Mouse (Mus musculus) hindbrain, embryonic 14.5 days (tissue): Measurements from ENCODE around the gene Htr5b. TPM values are rescaled to one million over a fixed set of nuclear protein-coding genes. Genes with fewer than 3 reads are reported as not detected.

ENCODE experiments used
- ATAC-seq: fragments of 200-750 bp; cut with Nextera tagmentation; 2 replicates; pipeline ENCODE4 v1.8.0; 2017; ENCODE audit warnings: moderate number of reproducible peaks, mild to moderate bottlenecking, moderate TSS enrichment, moderate library complexity; ENCODE audit not compliant: low FRiP score
- DNase-seq: peaks from one replicate; pipeline ENCODE4 v3.0.0-alpha.2; 2015; ENCODE audit warnings: low spot score
- H3K27ac ChIP-seq: fragments of 300-500 bp; sonication (generic); 2 replicates; pipeline ENCODE4 v1.5.1; 2014; ENCODE audit warnings: mild to moderate bottlenecking, moderate library complexity
- H3K27me3 ChIP-seq: fragments of 300-500 bp; sonication (generic); 2 replicates; pipeline ENCODE4 v1.6.1; 2014; ENCODE audit warnings: mild to moderate bottlenecking, low read length, mixed read lengths; ENCODE audit not compliant: control insufficient read depth, insufficient read depth
- H3K36me3 ChIP-seq: fragments of 300-500 bp; sonication (generic); replicated peaks from 2 replicates; pipeline ENCODE4 v1.6.1; 2014; ENCODE audit not compliant: control insufficient read depth, insufficient read depth
- H3K4me1 ChIP-seq: fragments of 300-500 bp; sonication (generic); replicated peaks from 2 replicates; pipeline ENCODE4 v1.6.1; 2014; ENCODE audit warnings: antibody characterized with exemption, low read length, mixed read lengths; ENCODE audit not compliant: control insufficient read depth, insufficient read depth
- H3K4me2 ChIP-seq: fragments of 300-500 bp; sonication (generic); replicated peaks from 2 replicates; pipeline ENCODE4 v1.6.1; 2014; ENCODE audit warnings: mild to moderate bottlenecking, moderate library complexity
- H3K4me3 ChIP-seq: fragments of 300-500 bp; sonication (generic); replicated peaks from 2 replicates; pipeline ENCODE4 v1.5.1; 2014; ENCODE audit warnings: mild to moderate bottlenecking, low read length
- H3K9ac ChIP-seq: fragments of 300-500 bp; sonication (generic); 2 replicates; pipeline ENCODE4 v1.6.1; 2014
- H3K9me3 ChIP-seq: fragments of 300-500 bp; sonication (generic); 2 replicates; pipeline ENCODE4 v1.6.1; 2016; ENCODE audit warnings: low read length; ENCODE audit not compliant: control insufficient read depth
- whole genome bisulfite sequencing: fragments of 180-500 bp; shearing (Covaris S2); extraction: QIAGEN DNeasy Blood & Tissue Kit; methylation state at CpG from one replicate; pipeline ENCODE4 v1.1.7; 2014; 5-methylcytosine and 5-hydroxymethylcytosine counted together
- polyA plus RNA-seq: library from polyadenylated mRNA; unstranded; fragments of >200 nt; fragmentation: Nextera tagmentation; extraction: Ambion mirVana; gene quantifications from 2 replicates; pipeline ENCODE4 v1.2.1, GENCODE M21; 2014

Htr5b gene
- polyA plus RNA-seq, 1 experiment from 2014 or later: 1.2 TPM

- ATAC-seq: no peak
Measured at GRCm38 (mm10) chr1:121510420-121511140, 17.7 kb downstream of the Htr5b start.

DNA sequence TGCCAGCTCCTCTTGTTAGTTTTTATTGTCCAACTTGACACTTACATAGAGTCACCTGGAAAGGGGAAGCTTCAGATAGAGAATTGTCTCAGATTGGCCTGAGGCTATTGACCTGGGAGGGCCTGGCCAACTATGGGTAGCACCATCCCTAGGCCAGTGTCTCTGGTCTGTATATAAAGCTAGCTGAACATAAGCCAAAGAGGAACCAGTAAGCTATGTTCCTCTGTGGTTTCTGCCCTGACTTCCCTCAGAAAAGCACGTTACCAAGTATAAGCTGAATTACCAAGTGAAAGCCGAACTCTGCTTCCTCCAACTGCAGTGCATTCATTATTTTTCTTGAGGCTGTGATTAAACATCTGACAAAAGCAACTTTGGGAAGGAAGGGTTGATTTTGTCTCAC is 19.5 kb downstream of the Htr5b start:
- no peak for DNase-seq
- H3K9me3 ChIP-seq: no peaks in the 10 kb centered on the region
- no peaks in the 10 kb centered on the region; the same call in 1 of the 2 replicates for H3K36me3 ChIP-seq
- H3K9ac ChIP-seq: no peak overlapping the region
- H3K4me3 ChIP-seq: no peak overlapping the region
- 83% methylated on average over 2 of the region's 2 CpGs for WGBS
- no peak overlapping the region for H3K4me2 ChIP-seq
- no peak overlapping the region for H3K27ac ChIP-seq
- H3K27me3 ChIP-seq: no peaks in the 10 kb centered on the region
- ATAC-seq: no peak
- H3K4me1 ChIP-seq: no peaks in the 10 kb centered on the region

More at GRCm38 (mm10) chr1:121510420-121511140, 17.7 kb downstream of the Htr5b start:
- no peak overlapping the region for H3K4me2 ChIP-seq
- no peaks in the 10 kb centered on the region for H3K4me1 ChIP-seq
- H3K27me3 ChIP-seq: no peaks in the 10 kb centered on the region
- 82% methylated on average over 19 of the region's 19 CpGs for WGBS
- no peaks in the 10 kb centered on the region; the same call in 1 of the 2 replicates for H3K36me3 ChIP-seq
- H3K27ac ChIP-seq: no peak overlapping the region
- DNase-seq: no peak
- H3K9me3 ChIP-seq: no peaks in the 10 kb centered on the region
- no peak overlapping the region for H3K9ac ChIP-seq
- H3K4me3 ChIP-seq: no peak overlapping the region

GRCm38 (mm10) chr1:121497093-121497492 is 31.2 kb downstream of the Htr5b start:
- no peak overlapping the region for H3K27ac ChIP-seq
- ATAC-seq (no peak), DNase-seq (no peak)
- H3K4me3 ChIP-seq: no peak overlapping the region
- no peaks in the 10 kb centered on the region for H3K27me3 ChIP-seq
- peaks cover 89% of the 10 kb centered on the region for H3K36me3 ChIP-seq
- no peak overlapping the region for H3K9ac ChIP-seq
- H3K4me1 ChIP-seq: no peaks in the 10 kb centered on the region
- WGBS: 98% methylated on average over 4 of the region's 4 CpGs
- no peak overlapping the region for H3K4me2 ChIP-seq
- H3K9me3 ChIP-seq: no peaks in the 10 kb centered on the region

- no peak overlapping the region for H3K4me2 ChIP-seq
- ATAC-seq (no peak), DNase-seq (peak; percentile 34)
- peaks cover 75% of the 10 kb centered on the region for H3K36me3 ChIP-seq
- no peaks in the 10 kb centered on the region for H3K4me1 ChIP-seq
- no peak overlapping the region for H3K9ac ChIP-seq
- no peaks in the 10 kb centered on the region for H3K27me3 ChIP-seq
- WGBS: 40% methylated on average over 5 of the region's 5 CpGs
- no peak overlapping the region for H3K4me3 ChIP-seq
- no peak overlapping the region for H3K27ac ChIP-seq
- H3K9me3 ChIP-seq: no peaks in the 10 kb centered on the region
Measured at GRCm38 (mm10) chr1:121490241-121490640, 38.0 kb downstream of the Htr5b start.

DNA sequence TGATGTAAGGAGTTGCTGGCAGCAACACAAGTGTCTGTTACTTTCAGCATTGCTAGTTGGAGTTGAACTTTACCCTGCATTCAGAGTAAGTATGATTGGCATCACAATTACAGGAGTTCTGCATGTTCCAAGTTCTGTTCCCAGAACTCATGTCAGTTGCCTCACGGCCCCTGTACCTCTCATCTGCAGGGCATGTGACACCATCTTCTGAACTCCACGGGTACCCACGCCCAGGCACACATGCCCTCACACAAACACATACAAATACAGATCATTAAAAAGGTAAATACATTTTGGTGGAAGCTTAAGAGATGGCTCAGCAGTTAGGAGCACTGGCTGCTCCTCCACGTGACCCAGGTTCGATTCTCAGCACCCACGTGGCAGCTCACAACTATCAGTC is 41.5 kb downstream of the Htr5b start:
- H3K9me3 ChIP-seq: no peaks in the 10 kb centered on the region
- ATAC-seq (no peak), DNase-seq (no peak)
- H3K27ac ChIP-seq: no peak overlapping the region
- WGBS: 94% methylated on average over 6 of the region's 6 CpGs
- no peak overlapping the region for H3K4me2 ChIP-seq
- H3K27me3 ChIP-seq: no peaks in the 10 kb centered on the region
- peaks cover 56% of the 10 kb centered on the region for H3K36me3 ChIP-seq
- no peak overlapping the region for H3K4me3 ChIP-seq
- no peak overlapping the region for H3K9ac ChIP-seq
- H3K4me1 ChIP-seq: no peaks in the 10 kb centered on the region

- no peak for DNase-seq
- ATAC-seq: no peak
Measured at GRCm38 (mm10) chr1:121483091-121483490, 45.2 kb downstream of the Htr5b start.

GRCm38 (mm10) chr1:121479403-121479802 is 48.9 kb downstream of the Htr5b start:
- no peak overlapping the region for H3K4me3 ChIP-seq
- H3K4me1 ChIP-seq: no peaks in the 10 kb centered on the region
- no peak overlapping the region for H3K27ac ChIP-seq
- no peak for ATAC-seq
- WGBS: 96% methylated on average over 5 of the region's 5 CpGs
- DNase-seq: no peak
- no peak overlapping the region for H3K9ac ChIP-seq
- peaks cover 63% of the 10 kb centered on the region for H3K36me3 ChIP-seq
- no peak overlapping the region for H3K4me2 ChIP-seq
- H3K9me3 ChIP-seq: no peaks in the 10 kb centered on the region
- H3K27me3 ChIP-seq: no peaks in the 10 kb centered on the region

More at GRCm38 (mm10) chr1:121483091-121483490, 45.2 kb downstream of the Htr5b start:
- Histone ChIP-seq H3K27ac (no peak overlapping the region), H3K9ac (no peak overlapping the region), H3K36me3 (peaks cover 71% of the 10 kb centered on the region), H3K27me3 (no peaks in the 10 kb centered on the region), H3K4me1 (no peaks in the 10 kb centered on the region), H3K9me3 (no peaks in the 10 kb centered on the region), H3K4me3 (no peak overlapping the region), H3K4me2 (no peak overlapping the region)
- whole genome bisulfite sequencing: 91% methylated on average over 4 of the region's 4 CpGs

GRCm38 (mm10) chr1:121478284-121478980 is 49.8 kb downstream of the Htr5b start:
- ATAC-seq (no peak), DNase-seq (no peak)
- Histone ChIP-seq H3K4me2 (no peak overlapping the region), H3K27ac (no peak overlapping the region), H3K9ac (no peak overlapping the region), H3K9me3 (no peaks in the 10 kb centered on the region), H3K4me3 (no peak overlapping the region), H3K36me3 (peaks cover 63% of the 10 kb centered on the region), H3K4me1 (no peaks in the 10 kb centered on the region), H3K27me3 (no peaks in the 10 kb centered on the region)
- 88% methylated on average over 12 of the region's 12 CpGs for WGBS

DNA sequence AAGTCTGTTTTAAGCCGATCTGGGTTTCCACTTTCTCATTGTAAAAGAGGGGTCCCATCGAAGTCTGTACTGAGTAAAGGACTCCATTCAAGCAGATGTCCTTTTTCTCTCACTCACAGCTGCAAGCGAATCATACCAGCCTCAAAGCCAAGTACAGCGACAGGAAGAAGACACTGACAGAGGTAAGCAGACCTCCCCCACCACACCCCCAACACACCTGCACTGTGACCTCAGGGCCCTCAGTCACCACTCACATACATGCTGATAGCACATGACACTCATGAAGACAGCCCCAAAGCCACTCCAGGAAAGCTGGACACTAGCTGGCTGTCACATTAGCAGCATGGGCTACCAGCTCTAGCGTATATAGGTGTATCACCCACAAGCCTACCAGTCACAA is 50.5 kb downstream of the Htr5b start:
- H3K27me3 ChIP-seq: no peaks in the 10 kb centered on the region
- 96% methylated on average over 5 of the region's 5 CpGs for WGBS
- no peak overlapping the region for H3K27ac ChIP-seq
- no peak overlapping the region for H3K9ac ChIP-seq
- H3K4me1 ChIP-seq: no peaks in the 10 kb centered on the region
- ATAC-seq (no peak), DNase-seq (no peak)
- H3K4me2 ChIP-seq: no peak overlapping the region
- no peaks in the 10 kb centered on the region for H3K9me3 ChIP-seq
- H3K4me3 ChIP-seq: no peak overlapping the region
- peaks cover 58% of the 10 kb centered on the region for H3K36me3 ChIP-seq
